Mouse (Mus musculus): Measurements from ENCODE around the gene Slco1c1.

- no peak for TF ChIP-seq POLR2A (IDR thresholded peaks at IDR 0.05; ENCODE audit: extremely low read depth, insufficient read depth, low read length)
- no peak for TF ChIP-seq CTCF (IDR thresholded peaks at IDR 0.05; ENCODE audit: extremely low read depth, insufficient read depth, low read length)
Observed at GRCm38 (mm10) chr6:141543344-141543743, 19.2 kb downstream of the Slco1c1 start.

Data from cortical plate, adult 2 months (tissue).